In genomic region chr2:18672766-18673164, GRCm38 (mm10) we compare ENCODE assay signal across 8 mouse cellular contexts. TPM values are rescaled to one million over a fixed set of nuclear protein-coding genes. Genes with fewer than 3 reads are reported as not detected.
DNase-seq lines count a peak whose midpoint lies in the region; ATAC-seq and TF ChIP-seq lines count a peak whose summit lies in the region.

No protein-coding gene starts in this region.

- peak overlapping the region; percentile 98 for H3K27ac ChIP-seq in left cerebral cortex, adult 2 months
- H3K27ac ChIP-seq in bone marrow, adult 2 months (ENCODE audit: control insufficient read depth, insufficient read depth, low read depth, low read length, poor library complexity): peak overlapping the region; percentile 93
- peak overlapping the region; percentile 99 for H3K27ac ChIP-seq in heart, postnatal 0 days (ENCODE audit: low read depth)
- peak overlapping the region; percentile 87 for H3K27ac ChIP-seq in liver, embryonic 16.5 days (ENCODE audit: low read length)

- H3K4me2 ChIP-seq in heart, postnatal 0 days (ENCODE audit: low read depth, low read length): peak overlapping the region; percentile 90
- peak overlapping the region; percentile 92 for H3K4me2 ChIP-seq in liver, embryonic 16.5 days (ENCODE audit: low read depth, low read length)

- no peak for TF ChIP-seq POLR2A in bone marrow, adult 2 months (IDR thresholded peaks at IDR 0.05; ENCODE audit: borderline replicate concordance, control insufficient read depth, low read depth, low read length)

- TF ChIP-seq CTCF in left cerebral cortex, adult 2 months (IDR thresholded peaks at IDR 0.05): no peak
- TF ChIP-seq CTCF in bone marrow, adult 2 months (IDR thresholded peaks at IDR 0.05; ENCODE audit: control insufficient read depth, insufficient read depth, low read length): no peak
- TF ChIP-seq CTCF in heart, postnatal 0 days (IDR thresholded peaks at IDR 0.05; ENCODE audit: low read depth): no peak

- peak overlapping the region; percentile 77 for H3K4me3 ChIP-seq in left cerebral cortex, adult 2 months
- H3K4me3 ChIP-seq in bone marrow, adult 2 months (replicated peaks; ENCODE audit: control insufficient read depth, low read depth, low read length): peak overlapping the region; percentile 88
- H3K4me3 ChIP-seq in heart, postnatal 0 days (ENCODE audit: low read depth, low read length): peak overlapping the region; percentile 95
- H3K4me3 ChIP-seq in liver, embryonic 16.5 days (ENCODE audit: low read depth, low read length): peak overlapping the region; percentile 84

- H3K36me3 ChIP-seq in heart, postnatal 0 days (replicated peaks; ENCODE audit: control insufficient read depth, insufficient read depth, low read length): no peaks in the 10 kb centered on the region
- no peaks in the 10 kb centered on the region for H3K36me3 ChIP-seq in liver, embryonic 16.5 days (ENCODE audit: control insufficient read depth, insufficient read depth)

- no peaks in the 10 kb centered on the region for H3K9me3 ChIP-seq in heart, postnatal 0 days (replicated peaks; ENCODE audit: control insufficient read depth, low read length)
- H3K9me3 ChIP-seq in liver, embryonic 16.5 days (replicated peaks; ENCODE audit: control insufficient read depth, low read length): no peaks in the 10 kb centered on the region

- TF ChIP-seq EP300 in heart, postnatal 0 days (IDR thresholded peaks at IDR 0.05; ENCODE audit: low read depth): no peak

- H3K9ac ChIP-seq in heart, postnatal 0 days (replicated peaks; ENCODE audit: low read depth, low read length): peak overlapping the region; percentile 97
- peak overlapping the region; percentile 93 for H3K9ac ChIP-seq in liver, embryonic 16.5 days (ENCODE audit: low read depth, low read length)

- no peak for ATAC-seq in heart, postnatal 0 days (ENCODE audit: insufficient read depth, low read depth)
- ATAC-seq in liver, embryonic 16.5 days (ENCODE audit: low read depth): no peak

- no peaks in the 10 kb centered on the region; the same call in 1 of the 2 replicates for H3K4me1 ChIP-seq in bone marrow, adult 2 months (ENCODE audit: control insufficient read depth, insufficient read depth, low read length)
- H3K4me1 ChIP-seq in heart, postnatal 0 days (ENCODE audit: control insufficient read depth, insufficient read depth): no peaks in the 10 kb centered on the region
- H3K4me1 ChIP-seq in liver, embryonic 16.5 days (ENCODE audit: control insufficient read depth, low read depth, low read length): peaks cover 8% of the 10 kb centered on the region

- WGBS in bone marrow, adult 2 months: under 1% methylated on average over 11 of the region's 11 CpGs
- WGBS in heart, postnatal 0 days: under 1% methylated on average over 11 of the region's 11 CpGs
- WGBS in liver, embryonic 16.5 days (ENCODE audit: insufficient replicate concordance): under 1% methylated on average over 11 of the region's 11 CpGs

- no peaks in the 10 kb centered on the region for H3K27me3 ChIP-seq in heart, postnatal 0 days (ENCODE audit: control insufficient read depth, insufficient read depth, low read length)
- H3K27me3 ChIP-seq in liver, embryonic 16.5 days (ENCODE audit: control insufficient read depth, insufficient read depth, low read depth, low read length): peaks cover 31% of the 10 kb centered on the region

- no peak for DNase-seq in left cerebral cortex, adult 2 months (ENCODE audit: extremely low spot score in 1 of 2, low spot score in 2 of 2)
- DNase-seq in left cerebral cortex, postnatal 36 days (ENCODE audit: low spot score in 2 of 2): no peak
- no peak for DNase-seq in heart, postnatal 0 days (ENCODE audit: low spot score)
- no peak for DNase-seq in layer of hippocampus, postnatal 14 days (ENCODE audit: low spot score in 2 of 2)
- no peak for DNase-seq in thymus, postnatal 36 days
- no peak for DNase-seq in gastrocnemius, postnatal 14 days

- intact Hi-C loops in left cerebral cortex, adult 2 months (cut with DNase I): loop anchor here (1.0 to 10.0 kb wide), 5 partner anchors 60 to 982 kb away; partner anchors contain the start of genes Dnajc1 and Otud1
- intact Hi-C loops in left cerebral cortex, postnatal 36 days (cut with DNase I): loop anchor here (5.0 to 10.0 kb wide), 3 partner anchors 85 to 648 kb away; no protein-coding TSS in a partner anchor
- intact Hi-C loops in gastrocnemius, postnatal 14 days (cut with DNase I; ENCODE audit: low total_unique reads): loop anchor here (10.0 kb wide), 1 partner anchor 92 kb away; no protein-coding TSS in a partner anchor

RNA-seq across cellular contexts. Expression of gene Commd3, which starts 0.6 kb away (rescaled TPM):
- total RNA-seq in left cerebral cortex, adult 2 months (2021): 10 to 100 TPM; 80.5 to 89.2 TPM
- 10 to 100 TPM; 80.4 to 86.4 TPM for total RNA-seq in left cerebral cortex, postnatal 36 days (2021)
- 54.6 and 87.4 TPM in 2 replicates for polyA plus RNA-seq in bone marrow, adult 2 months (2011; ENCODE audit: insufficient read depth, insufficient read length, low replicate concordance, missing spikeins)
- total RNA-seq in heart, postnatal 0 days (2014; rRNA removed; ENCODE audit: low replicate concordance): 201 and 342 TPM in 2 replicates
- polyA plus RNA-seq in heart, postnatal 0 days (2015; fragmentation: Nextera tagmentation; extraction: Ambion mirVana): 278 and 291 TPM in 2 replicates
- polyA plus RNA-seq in liver, embryonic 16.5 days (2015; fragmentation: Nextera tagmentation; extraction: Ambion mirVana): 80.2 and 90.3 TPM in 2 replicates
- 100 to 1,000 TPM; 116 to 117 TPM for total RNA-seq in layer of hippocampus, postnatal 14 days (2021)
- total RNA-seq in gastrocnemius, postnatal 14 days (2021): 100 to 1,000 TPM in 1 of 2 experiments, 10 to 100 TPM in 1; 96.1 to 104 TPM

RNA-seq across cellular contexts. Expression of gene Bmi1, which starts 4.1 kb away (rescaled TPM):
- 10 to 100 TPM; 39.5 to 40.1 TPM for total RNA-seq in left cerebral cortex, adult 2 months (2021)
- total RNA-seq in left cerebral cortex, postnatal 36 days (2021): 10 to 100 TPM; 34.5 to 49.6 TPM
- polyA plus RNA-seq in bone marrow, adult 2 months (2011; ENCODE audit: insufficient read depth, insufficient read length, low replicate concordance, missing spikeins): 7.2 and 9.8 TPM in 2 replicates
- total RNA-seq in heart, postnatal 0 days (2014; rRNA removed; ENCODE audit: low replicate concordance): 46.6 and 50.7 TPM in 2 replicates
- 14.7 and 15.8 TPM in 2 replicates for polyA plus RNA-seq in heart, postnatal 0 days (2015; fragmentation: Nextera tagmentation; extraction: Ambion mirVana)
- polyA plus RNA-seq in liver, embryonic 16.5 days (2015; fragmentation: Nextera tagmentation; extraction: Ambion mirVana): 3.4 and 4.1 TPM in 2 replicates
- total RNA-seq in layer of hippocampus, postnatal 14 days (2021): 10 to 100 TPM; 40.8 to 51.9 TPM
- total RNA-seq in gastrocnemius, postnatal 14 days (2021): 10 to 100 TPM; 25.9 to 28.9 TPM

RNA-seq across cellular contexts. Expression of gene Spag6, which starts 21.1 kb away (rescaled TPM):
- total RNA-seq in left cerebral cortex, adult 2 months (2021): 1 to 10 TPM; 8.9 TPM
- 1 to 10 TPM; 6.6 to 7.3 TPM for total RNA-seq in left cerebral cortex, postnatal 36 days (2021)
- not detected in 2 replicates for polyA plus RNA-seq in bone marrow, adult 2 months (2011; ENCODE audit: insufficient read depth, insufficient read length, low replicate concordance, missing spikeins)
- not detected in 2 replicates for total RNA-seq in heart, postnatal 0 days (2014; rRNA removed; ENCODE audit: low replicate concordance)
- 0.10 and 0.14 TPM in 2 replicates for polyA plus RNA-seq in heart, postnatal 0 days (2015; fragmentation: Nextera tagmentation; extraction: Ambion mirVana)
- polyA plus RNA-seq in liver, embryonic 16.5 days (2015; fragmentation: Nextera tagmentation; extraction: Ambion mirVana): not detected in 2 replicates
- 1 to 10 TPM; 1.8 to 1.9 TPM for total RNA-seq in layer of hippocampus, postnatal 14 days (2021)
- total RNA-seq in gastrocnemius, postnatal 14 days (2021): under 1 TPM in 1 of 2 experiments, not detected in 1; 0.62 TPM
